Mouse (Mus musculus) spleen, adult 2 months (tissue): Measurements from ENCODE around the gene Cnot6. TPM values are rescaled to one million over a fixed set of nuclear protein-coding genes. Genes with fewer than 3 reads are reported as not detected.

Experiments
- DNase-seq, 2 experiments: peaks; one replicate each; pipeline versions ENCODE4 v3.0.0 to v3.0.0-alpha.2; 2012 to 2021; ENCODE audit warnings: low spot score in 2 of 2, low read depth in 1 of 2
- H3K27ac ChIP-seq: fragments of 200-500 bp; 2 replicates; pipeline ENCODE4 v1.5.1; 2012; ENCODE audit warnings: low read length, inconsistent platforms; ENCODE audit not compliant: insufficient read depth
- H3K27me3 ChIP-seq: fragments of 200-500 bp; 2 replicates; pipeline ENCODE4 v1.6.1; 2012; ENCODE audit warnings: mild to moderate bottlenecking, moderate library complexity, low read length, inconsistent platforms; ENCODE audit not compliant: control insufficient read depth, insufficient read depth
- H3K36me3 ChIP-seq: fragments of 200-500 bp; 2 replicates; pipeline ENCODE4 v1.6.1; 2012; ENCODE audit warnings: mild to moderate bottlenecking, low read length, inconsistent platforms; ENCODE audit not compliant: control insufficient read depth, insufficient read depth
- H3K4me1 ChIP-seq: fragments of 200-500 bp; 2 replicates; pipeline ENCODE4 v1.6.1; 2011; ENCODE audit warnings: inconsistent platforms; ENCODE audit not compliant: control insufficient read depth, insufficient read depth, insufficient read length
- H3K4me3 ChIP-seq: fragments of 200-500 bp; 2 replicates; pipeline ENCODE4 v1.5.1; 2011; ENCODE audit warnings: mild to moderate bottlenecking, inconsistent platforms; ENCODE audit not compliant: insufficient read depth, insufficient read length; ENCODE audit errors: extremely low read depth
- CTCF ChIP-seq: fragments of 200-500 bp; IDR thresholded peaks from 2 replicates; pipeline ENCODE4 v1.5.1; 2011; ENCODE audit warnings: mild to moderate bottlenecking, inconsistent platforms; ENCODE audit not compliant: insufficient read depth, insufficient read length, insufficient replicate concordance; ENCODE audit errors: extremely low read depth
- POLR2A ChIP-seq: fragments of 200-500 bp; IDR thresholded peaks from 2 replicates; pipeline ENCODE4 v1.6.1; 2011; ENCODE audit warnings: low read depth, low read length, inconsistent platforms
- WGBS: fragments of 180-500 bp; shearing (Covaris S2); methylation state at CpG from one replicate; pipeline ENCODE4 v1.1.7; 2018; 5-methylcytosine and 5-hydroxymethylcytosine counted together
- polyA plus RNA-seq: library from polyadenylated mRNA; depleted of rRNA; stranded (reverse); fragments of >200 nt; gene quantifications from 2 replicates; pipeline ENCODE4 v1.2.3, GENCODE M21; 2012

Cnot6 gene
- polyA plus RNA-seq, 1 experiment = 7.3 TPM

DNA sequence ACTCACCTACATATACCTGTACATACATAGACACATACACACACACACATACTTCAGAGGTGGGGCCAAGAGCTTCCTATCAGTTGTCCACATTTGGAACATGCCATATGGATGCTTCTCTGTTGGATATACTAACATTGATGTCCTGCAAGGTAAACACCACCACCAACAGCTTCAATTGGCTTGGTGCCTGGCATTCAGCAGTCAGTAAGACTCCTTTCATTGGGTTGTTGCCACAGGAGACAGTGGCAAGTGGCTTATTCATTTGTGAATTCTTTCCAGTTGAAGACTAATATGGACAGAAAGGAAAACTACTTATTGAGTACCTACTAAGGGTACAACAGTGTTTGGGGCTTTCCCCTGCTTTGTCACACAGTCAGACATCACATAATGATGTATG, 32.5 kb upstream of the Cnot6 start:
- TF ChIP-seq CTCF (no peak), POLR2A (no peak)
- Histone ChIP-seq H3K27me3 (no peaks in the 10 kb centered on the region), H3K4me1 (no peaks in the 10 kb centered on the region), H3K4me3 (no peak overlapping the region), H3K27ac (no peak overlapping the region), H3K36me3 (no peaks in the 10 kb centered on the region)
- DNase-seq = no peak

DNA sequence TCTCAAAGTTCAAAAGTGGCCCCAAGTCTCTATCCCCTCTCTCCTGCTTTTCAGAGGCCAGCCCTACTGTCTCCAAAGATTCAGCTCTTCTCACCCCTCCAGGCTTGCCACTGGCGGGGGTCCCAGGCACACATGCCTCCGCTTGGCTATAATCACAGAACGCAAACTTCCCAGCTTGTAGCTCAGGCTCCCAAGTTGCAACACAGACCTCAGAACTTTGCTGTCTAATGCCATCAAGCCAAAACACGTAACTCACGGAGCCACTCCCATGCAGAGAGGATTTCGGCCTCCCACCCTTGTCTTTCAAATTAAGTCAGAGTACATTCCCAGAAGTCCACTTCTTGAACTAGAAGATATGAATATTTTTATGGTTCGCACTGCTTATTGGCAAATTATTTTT, 31.1 kb upstream of the Cnot6 start:
- Histone ChIP-seq H3K27me3 (no peaks in the 10 kb centered on the region), H3K27ac (no peak overlapping the region), H3K4me3 (no peak overlapping the region), H3K4me1 (no peaks in the 10 kb centered on the region; the same call in 1 of the 2 replicates), H3K36me3 (no peaks in the 10 kb centered on the region)
- DNase-seq = no peak
- TF ChIP-seq CTCF = no peak
- no peak for TF ChIP-seq POLR2A
- WGBS = 93% methylated on average over 7 of the region's 7 CpGs

DNA sequence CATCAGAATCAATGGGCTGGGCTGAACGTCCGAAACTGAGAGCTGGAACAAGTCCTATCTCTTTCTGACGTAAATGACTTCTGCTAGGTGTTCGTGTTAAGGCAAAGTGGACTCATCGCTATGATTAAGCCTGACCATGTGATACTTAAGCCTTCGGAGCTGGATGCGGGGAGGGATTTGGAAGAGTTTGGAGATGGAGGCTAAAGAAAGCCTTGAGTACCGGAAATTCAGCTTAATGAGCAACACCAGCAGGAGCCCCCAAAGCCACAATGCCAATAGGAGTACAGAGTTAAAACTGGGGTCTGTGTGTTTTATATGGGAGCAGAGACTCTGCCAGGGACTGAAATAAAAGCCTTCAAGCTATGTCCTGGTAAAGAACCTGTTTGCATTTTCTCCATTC, 29.7 kb upstream of the Cnot6 start:
- TF ChIP-seq POLR2A (no peak), CTCF (no peak)
- no peaks in the 10 kb centered on the region for H3K27me3 ChIP-seq
- 92% methylated on average over 8 of the region's 8 CpGs for WGBS

DNA sequence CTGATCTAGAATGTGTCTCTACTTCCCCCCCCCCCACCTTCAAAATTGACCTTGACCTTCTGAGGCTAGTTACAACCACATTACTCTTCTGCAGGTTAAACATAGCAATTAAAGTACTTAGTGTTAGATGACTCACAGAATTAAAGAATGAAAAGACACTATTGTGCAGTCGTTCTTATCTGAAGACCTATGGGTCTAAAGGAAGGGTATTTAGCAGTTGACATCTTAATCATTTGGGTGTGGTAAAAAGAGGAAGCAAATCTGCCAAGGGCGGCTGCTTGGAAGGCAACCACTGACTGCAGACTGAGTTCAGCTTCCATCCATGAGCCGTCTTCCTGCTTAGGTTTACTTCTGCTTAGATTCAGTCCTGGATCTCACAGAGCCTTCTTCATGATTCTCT, 27.3 kb upstream of the Cnot6 start:
- H3K27ac ChIP-seq = no peak overlapping the region
- no peaks in the 10 kb centered on the region; the same call in 1 of the 2 replicates for H3K4me1 ChIP-seq
- no peak for DNase-seq
- TF ChIP-seq POLR2A (no peak), CTCF (no peak)
- H3K4me3 ChIP-seq = no peak overlapping the region
- H3K27me3 ChIP-seq = no peaks in the 10 kb centered on the region
- WGBS = 3% methylated on average over 3 of the region's 3 CpGs
- no peaks in the 10 kb centered on the region for H3K36me3 ChIP-seq

More for the DNA sequence above, 29.7 kb upstream of the Cnot6 start:
- no peak for DNase-seq
- H3K27ac ChIP-seq = no peak overlapping the region
- H3K4me1 ChIP-seq = no peaks in the 10 kb centered on the region; the same call in 1 of the 2 replicates
- H3K4me3 ChIP-seq = no peak overlapping the region
- H3K36me3 ChIP-seq = no peaks in the 10 kb centered on the region

DNA sequence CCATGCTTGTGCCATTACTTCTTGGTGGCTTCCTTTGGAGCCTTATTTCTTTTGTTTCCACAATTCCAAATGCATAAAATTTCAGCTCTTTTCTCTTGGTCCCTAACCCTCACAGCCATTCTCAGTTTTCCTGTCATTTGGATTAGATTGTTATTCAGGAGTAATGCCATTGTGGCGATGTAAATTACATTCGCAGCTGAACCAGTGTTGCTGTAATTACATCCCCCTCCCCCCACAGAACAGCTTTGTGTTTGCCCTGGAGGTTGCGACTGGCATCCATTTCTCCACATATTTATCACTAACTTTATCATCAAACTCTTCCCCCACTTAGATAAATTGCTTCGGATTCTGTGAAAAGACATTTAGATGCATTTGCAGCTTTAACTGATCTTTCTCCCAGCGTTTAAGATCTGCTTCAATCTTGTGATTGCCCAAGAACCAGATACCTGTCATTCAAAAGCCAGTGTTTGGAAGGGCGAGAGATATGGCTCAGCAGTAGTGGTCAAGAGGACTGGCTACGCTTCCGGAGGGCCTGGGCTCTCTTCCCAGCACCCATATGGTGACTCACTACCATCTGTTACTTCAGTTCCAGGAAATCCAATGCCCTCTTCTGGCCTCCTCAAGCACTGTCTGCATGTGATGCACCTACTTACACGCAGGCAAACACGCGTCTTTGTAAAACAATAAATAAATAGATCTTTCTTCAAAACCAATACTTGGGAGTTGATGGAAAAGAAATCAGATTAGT, 26.3 kb upstream of the Cnot6 start:
- TF ChIP-seq POLR2A (no peak), CTCF (no peak)
- Histone ChIP-seq H3K4me3 (no peak overlapping the region), H3K27ac (no peak overlapping the region), H3K27me3 (no peaks in the 10 kb centered on the region), H3K4me1 (no peaks in the 10 kb centered on the region; the same call in 1 of the 2 replicates), H3K36me3 (no peaks in the 10 kb centered on the region)
- DNase-seq = no peak
- 90% methylated on average over 11 of the region's 11 CpGs for WGBS

DNA sequence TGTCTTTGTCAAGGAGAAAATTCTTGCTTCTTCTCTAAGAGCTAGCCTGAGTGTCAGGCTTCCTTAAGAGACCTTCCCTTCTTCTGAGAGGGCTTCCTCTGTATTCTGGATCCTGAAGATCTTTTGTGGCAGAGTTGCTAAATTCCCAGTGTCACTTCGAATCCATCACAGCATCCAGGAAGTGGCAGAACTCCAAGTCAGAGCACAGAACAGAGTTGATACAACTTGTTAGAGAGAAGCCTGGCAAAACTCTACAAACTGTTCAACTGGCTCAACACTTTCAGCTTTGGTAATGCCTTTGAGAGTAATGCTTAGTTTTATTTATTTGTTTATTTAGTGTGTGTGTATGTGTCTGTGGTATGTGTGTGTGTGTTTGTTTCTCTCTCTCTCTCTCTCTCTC, 25.1 kb upstream of the Cnot6 start:
- no peak for TF ChIP-seq POLR2A
- TF ChIP-seq CTCF = no peak
- no peaks in the 10 kb centered on the region for H3K27me3 ChIP-seq
- no peak for DNase-seq
- no peak overlapping the region for H3K4me3 ChIP-seq
- no peaks in the 10 kb centered on the region; the same call in 1 of the 2 replicates for H3K4me1 ChIP-seq
- no peak overlapping the region for H3K27ac ChIP-seq
- WGBS = 46% methylated on average over 1 of the region's 1 CpGs
- H3K36me3 ChIP-seq = no peaks in the 10 kb centered on the region

DNA sequence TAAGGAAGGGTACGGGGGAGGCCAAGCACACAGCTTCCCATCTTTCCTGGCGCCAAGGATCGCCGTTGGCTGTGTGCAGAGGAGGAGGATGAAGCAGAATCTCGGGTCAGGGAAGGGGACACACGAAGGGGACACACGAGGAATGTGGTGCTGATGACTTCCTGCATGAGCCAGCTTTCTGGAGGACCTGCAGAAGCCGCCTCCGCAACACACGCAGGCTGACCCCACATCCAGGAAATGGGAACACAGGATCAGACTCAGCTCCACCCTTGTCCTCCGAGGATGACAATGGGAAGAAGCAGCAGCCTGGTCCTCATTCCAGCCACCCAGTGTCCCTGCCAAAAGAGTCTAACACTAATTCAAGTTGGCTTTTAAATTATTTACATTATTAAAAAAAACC, 22.2 kb upstream of the Cnot6 start:
- TF ChIP-seq POLR2A = no peak
- no peak for TF ChIP-seq CTCF
- Histone ChIP-seq H3K4me1 (no peaks in the 10 kb centered on the region; the same call in 1 of the 2 replicates), H3K27ac (no peak overlapping the region), H3K27me3 (no peaks in the 10 kb centered on the region), H3K36me3 (no peaks in the 10 kb centered on the region), H3K4me3 (no peak overlapping the region)
- 83% methylated on average over 11 of the region's 11 CpGs for WGBS
- DNase-seq = no peak
